Mouse (Mus musculus) brain, embryonic 14.5 days (tissue): Measurements from ENCODE around the gene Arpp21. TPM values are rescaled to one million over a fixed set of nuclear protein-coding genes. Genes with fewer than 3 reads are reported as not detected.

Experiments
- DNase-seq: peaks from one replicate; pipeline ENCODE4 v3.0.0-alpha.2; 2011; ENCODE audit warnings: low read depth
- CTCF ChIP-seq: fragments of 200-500 bp; IDR thresholded peaks from 2 replicates; pipeline ENCODE4 v1.5.1; 2012; ENCODE audit warnings: inconsistent platforms, mild to moderate bottlenecking, moderate library complexity, borderline replicate concordance; ENCODE audit not compliant: insufficient read depth, insufficient read length; ENCODE audit errors: extremely low read depth
- POLR2A ChIP-seq: fragments of 200-500 bp; IDR thresholded peaks from 2 replicates; pipeline ENCODE4 v1.6.1; 2012; ENCODE audit warnings: mild to moderate bottlenecking, inconsistent platforms, borderline replicate concordance; ENCODE audit not compliant: poor library complexity, insufficient read depth, insufficient read length, severe bottlenecking; ENCODE audit errors: extremely low read depth
- polyA plus RNA-seq: library from polyadenylated mRNA; depleted of rRNA; stranded (reverse); fragments of >200 nt; gene quantifications from 2 replicates; pipeline ENCODE4 v1.2.3, GENCODE M21; 2012

The Arpp21 gene
- polyA plus RNA-seq, 1 experiment = 48.1 TPM

DNA sequence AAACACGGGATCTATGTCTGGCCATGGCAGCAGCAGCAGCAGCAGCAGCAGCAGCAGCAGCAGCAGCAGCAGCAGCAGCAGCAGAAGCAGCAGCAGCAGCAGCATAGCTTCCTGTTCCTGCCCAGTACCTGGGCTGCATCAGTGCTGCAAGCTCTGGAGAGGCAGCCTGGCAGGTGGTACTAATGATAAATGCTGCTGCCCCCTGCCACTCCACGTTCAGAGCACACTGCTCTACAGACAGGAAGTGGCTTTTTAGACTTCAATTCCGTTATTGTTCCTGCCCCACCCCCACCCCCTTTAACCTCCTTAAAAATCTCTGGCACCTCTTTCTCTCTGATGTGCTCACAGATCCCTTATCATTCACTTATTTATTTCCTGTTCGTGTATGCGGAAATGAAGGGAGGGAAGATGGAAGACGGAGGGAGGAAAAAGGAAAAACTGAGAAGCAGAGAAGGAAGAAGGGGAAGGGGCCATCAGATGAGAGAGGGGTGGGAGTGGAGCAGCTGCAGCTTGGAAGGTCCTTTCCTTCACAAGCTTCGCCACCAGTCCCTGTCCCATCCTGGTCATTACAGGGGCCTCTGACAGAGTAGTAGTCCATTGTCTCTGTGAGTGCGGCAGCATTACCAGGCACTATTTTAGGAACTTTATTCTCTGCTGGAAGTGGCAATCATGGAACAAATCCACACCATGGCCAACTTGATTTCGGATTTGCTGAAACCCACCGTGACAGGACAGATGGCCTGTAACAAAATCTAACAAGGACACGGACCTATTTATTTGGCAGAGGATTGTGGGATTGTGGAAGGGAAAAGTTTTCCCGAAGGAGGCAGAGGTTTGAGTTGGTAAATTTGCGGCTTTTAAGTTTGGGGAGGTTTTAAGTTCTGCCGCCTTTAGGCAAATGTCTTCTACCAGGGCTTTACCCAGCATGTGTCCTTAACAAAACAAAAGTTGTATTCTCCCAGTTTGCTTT lies 49.1 kb downstream of the Arpp21 start:
- no peak for TF ChIP-seq POLR2A
- no peak for TF ChIP-seq CTCF
- DNase-seq = peak; percentile 46

DNA sequence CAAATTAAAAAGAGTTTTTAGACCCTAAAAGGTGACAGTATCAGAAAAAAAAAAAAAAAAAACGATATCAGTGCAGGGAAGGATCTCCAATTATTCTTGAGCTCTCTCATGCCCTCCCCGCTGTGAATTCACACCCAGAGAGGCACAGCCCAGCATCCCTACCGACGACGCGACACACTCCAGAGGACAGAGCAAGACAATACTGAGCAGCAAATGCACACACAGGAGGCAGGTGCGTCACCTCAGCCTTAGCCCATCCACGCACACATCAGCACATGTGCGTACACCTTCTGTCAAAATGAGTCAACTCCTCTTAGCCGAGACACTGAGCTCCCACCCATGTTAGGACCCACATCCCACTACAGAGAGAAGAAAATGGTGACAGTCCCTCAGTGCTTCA lies 50.0 kb downstream of the Arpp21 start:
- DNase-seq = no peak
- TF ChIP-seq CTCF (no peak), POLR2A (no peak)

DNA sequence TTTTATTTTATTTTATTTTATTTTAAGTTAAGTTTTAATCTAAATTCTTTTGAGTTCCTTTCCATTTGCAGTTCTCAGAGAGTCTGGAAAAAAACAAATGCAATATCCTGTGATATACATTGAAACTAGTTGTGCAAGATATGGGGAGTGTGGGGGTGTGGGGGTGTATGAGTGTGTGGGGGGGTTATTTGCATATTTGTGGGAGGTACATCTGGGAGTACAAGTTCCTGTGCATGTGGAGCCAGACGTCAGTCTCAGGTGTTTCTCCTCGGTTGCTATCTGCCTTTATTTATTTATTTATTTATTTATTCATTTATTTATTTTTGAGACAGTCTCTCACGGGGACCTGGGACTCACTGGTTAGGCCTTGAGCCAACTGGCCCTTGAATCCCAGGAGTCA lies 53.0 kb downstream of the Arpp21 start:
- no peak for DNase-seq

DNA sequence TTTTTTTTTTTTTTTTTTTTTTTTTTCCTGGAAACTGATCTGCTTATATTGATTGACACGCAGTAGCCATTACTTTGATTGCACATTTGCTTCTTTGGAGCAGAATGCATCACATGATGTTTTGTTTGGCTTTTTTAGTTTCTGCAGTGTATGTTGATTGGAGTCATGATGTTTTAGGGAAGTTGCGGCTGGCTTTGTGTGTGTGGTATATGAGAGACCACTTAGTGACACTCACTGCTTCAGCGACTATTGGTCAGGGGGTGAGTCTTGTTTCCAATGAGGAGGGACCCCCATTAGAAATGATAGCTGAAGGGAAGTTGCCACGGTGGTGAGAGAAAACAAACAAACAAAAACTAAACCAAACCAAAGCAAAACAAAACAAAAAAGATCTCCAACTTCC lies 55.7 kb downstream of the Arpp21 start:
- TF ChIP-seq CTCF (no peak), POLR2A (no peak)
- DNase-seq = no peak

More for the DNA sequence above, 53.0 kb downstream of the Arpp21 start:
- TF ChIP-seq POLR2A (no peak), CTCF (no peak)

DNA sequence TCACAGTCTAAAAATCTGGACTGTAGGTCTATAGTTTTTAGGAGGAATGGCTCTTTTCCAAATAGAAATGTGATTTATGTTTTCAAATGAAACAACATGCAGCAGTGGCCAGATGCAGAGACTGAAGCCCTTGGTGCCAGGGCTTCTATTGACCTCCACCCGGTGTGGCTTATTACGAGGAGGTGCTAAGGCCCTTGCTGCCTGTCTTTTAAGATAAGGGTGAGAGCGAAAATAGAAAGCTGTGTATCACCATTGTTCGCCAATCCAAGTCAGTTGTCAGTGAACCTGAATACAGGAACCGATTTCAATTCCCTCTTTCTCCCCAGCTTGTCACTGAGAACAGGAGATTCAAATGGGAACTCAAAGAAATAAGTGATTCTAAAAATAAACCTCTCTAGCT lies 57.3 kb downstream of the Arpp21 start:
- TF ChIP-seq CTCF (no peak), POLR2A (no peak)

DNA sequence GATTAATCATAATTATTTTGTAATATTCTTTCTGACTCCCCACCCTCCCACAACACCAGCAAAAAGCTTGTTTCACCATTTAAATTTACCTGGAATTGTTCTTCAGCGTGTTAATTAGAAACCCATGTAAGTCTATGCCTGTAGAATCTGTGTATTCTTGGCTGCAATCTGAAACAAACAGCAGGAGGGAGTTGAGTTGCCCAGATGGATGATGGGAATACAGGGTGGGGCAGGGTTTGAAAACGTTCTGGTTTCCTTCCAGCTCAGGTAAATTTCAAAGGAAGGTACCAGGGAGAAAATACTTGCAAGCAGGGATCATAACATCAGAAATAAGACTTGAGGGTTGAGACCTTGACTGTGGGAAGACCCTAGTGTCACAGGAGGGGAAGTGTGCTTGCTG lies 58.2 kb downstream of the Arpp21 start:
- TF ChIP-seq POLR2A = no peak
- TF ChIP-seq CTCF = no peak
- no peak for DNase-seq

More for the DNA sequence above, 57.3 kb downstream of the Arpp21 start:
- peak; percentile 37 for DNase-seq

DNA sequence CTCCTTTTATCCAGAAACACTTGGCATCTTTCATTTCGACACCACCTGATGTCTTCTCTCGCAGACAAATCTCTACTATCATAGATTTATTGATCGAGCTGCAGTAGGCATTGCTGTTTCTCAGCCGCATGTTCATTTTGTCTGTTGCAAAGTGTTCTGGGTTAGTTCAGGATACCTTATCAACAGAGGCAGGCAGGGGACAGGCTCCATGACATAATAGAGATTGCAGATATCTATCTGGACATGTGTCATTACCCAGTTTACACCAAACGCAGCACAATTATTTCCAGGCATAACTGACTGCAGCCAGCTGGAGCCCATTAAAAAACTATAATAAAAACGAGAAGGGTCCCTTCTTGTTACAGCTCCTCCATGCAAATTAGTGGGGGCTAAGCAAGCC lies 59.4 kb downstream of the Arpp21 start:
- no peak for TF ChIP-seq POLR2A

DNA sequence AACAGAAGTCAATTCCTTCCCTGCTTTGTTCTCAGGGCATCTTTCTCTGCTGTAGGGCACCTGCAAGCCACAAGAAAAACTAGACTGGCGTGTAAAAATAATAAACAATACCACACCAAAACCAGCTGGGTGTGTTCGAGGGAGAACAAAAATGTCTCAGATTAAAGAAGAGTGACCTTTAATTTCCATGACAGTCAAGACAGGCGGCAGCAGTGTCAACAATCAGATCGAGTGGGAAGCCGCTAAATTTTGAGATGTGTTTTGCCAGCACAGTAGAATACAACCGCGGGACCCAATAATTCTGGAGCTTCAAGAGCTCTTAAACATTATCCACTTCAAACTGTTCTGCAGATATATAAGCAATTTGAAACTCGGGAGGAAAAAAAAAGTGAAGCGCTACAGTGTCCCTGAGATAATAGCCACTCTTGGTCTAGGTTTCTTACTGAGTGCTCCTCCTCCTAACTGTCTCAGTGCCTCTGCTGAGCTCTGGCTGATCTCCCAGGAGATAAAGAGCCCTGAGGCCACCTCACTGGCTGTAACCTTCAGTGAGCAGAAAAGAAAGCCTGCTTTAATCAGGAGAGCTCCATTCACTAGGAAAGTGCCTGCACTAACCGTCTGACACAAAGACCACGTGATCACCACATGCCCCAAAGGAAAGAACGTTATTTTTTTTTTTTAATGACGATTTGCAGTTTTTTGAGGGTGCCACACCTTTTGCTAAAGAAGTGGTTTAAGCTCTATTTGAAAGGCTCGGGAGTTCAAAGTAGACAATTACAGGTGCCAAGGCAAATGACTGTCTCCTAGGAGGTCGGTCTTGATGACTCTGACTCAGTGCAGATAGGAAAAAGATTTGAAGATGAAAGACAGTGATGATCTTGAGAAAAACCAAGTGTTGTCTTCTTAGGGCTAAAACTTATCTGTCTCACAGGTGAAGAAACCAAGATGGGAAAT lies 61.1 kb downstream of the Arpp21 start:
- peak; percentile 81 for DNase-seq
- TF ChIP-seq CTCF = no peak

More for the DNA sequence above, 59.4 kb downstream of the Arpp21 start:
- no peak for DNase-seq

DNA sequence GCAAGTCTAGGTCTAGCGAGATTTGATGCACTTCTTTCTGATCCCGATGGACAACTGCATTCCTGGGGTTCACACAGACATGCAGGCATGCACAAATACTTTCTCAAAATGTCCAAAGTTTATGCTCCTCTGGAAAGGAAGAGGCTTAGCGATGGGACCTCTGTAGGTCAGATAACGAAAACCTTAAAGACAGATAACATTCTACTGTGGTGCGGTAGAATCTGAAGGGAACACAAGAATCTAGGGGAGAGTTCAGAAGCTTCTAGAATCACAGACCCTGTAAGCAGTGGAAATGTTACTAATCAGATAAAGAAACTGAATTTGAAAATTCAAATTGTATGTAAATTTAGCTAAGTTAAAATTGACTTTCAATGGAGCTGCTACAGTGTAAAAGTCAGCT lies 62.0 kb downstream of the Arpp21 start:
- TF ChIP-seq POLR2A (no peak), CTCF (no peak)
- no peak for DNase-seq

DNA sequence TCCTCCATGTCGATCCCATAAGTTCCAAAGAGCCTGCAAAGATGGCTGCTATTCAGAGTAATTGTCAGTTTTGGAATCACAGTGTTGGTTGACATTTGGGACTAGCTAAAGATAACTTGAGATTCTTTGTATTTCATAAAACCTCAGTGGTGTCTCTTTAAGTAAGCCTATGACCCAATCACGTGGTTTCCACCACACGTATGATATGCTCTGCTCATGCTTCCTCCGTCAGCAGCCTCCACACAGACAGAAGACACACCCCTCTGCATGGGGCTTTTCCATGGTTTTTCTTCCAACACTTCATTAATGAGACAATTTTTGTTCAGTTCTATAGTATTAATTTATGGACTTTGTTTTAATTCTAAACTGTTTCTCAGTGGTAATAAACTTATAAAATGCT lies 71.1 kb downstream of the Arpp21 start:
- no peak for TF ChIP-seq POLR2A
- no peak for TF ChIP-seq CTCF
- no peak for DNase-seq

DNA sequence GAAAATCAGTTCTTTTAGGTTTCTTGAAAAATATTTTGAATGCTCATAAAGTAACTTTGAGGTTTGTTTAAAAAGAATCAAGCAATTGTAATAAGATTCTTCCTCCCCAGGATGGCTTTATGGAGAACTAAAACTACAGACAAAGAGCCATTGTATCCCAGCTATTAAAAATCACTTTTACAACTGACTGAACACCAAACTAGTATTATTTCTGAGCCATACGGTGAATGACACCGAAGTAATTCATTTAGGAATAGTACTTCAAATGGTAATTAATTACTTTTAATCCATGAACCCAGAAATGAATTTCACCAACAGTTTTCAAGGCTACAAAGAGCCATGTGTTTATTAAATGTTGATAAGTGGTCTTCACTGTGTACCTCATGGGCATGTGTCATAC lies 74.8 kb downstream of the Arpp21 start:
- TF ChIP-seq POLR2A (no peak), CTCF (no peak)
- no peak for DNase-seq
